Comparison of ENCODE assay signal across 1 mouse cellular context in the genomic region with DNA sequence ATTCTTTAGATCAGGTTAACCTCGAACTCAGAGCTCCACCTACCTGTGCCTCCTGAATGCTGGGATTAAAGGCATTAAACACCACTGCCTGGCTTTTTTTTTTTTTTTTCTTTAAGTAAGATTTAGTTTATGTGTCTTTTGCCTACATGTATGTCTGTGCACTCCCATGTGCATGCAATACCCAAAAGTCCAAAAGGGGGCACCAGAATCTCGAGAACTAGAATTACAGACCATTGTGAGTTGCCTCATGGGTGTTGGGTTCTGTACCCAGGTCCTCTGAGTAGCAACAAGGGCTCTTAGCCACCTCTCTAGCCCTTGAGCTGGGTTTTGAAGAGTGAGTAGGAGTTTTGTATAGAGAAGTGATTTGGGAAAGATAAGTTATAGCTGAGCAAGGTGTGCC.
TF ChIP-seq lines count a peak whose summit lies in the region.

No protein-coding gene starts in this region.

TF ChIP-seq in CH12.LX, 34 proteins besides CTCF, POLR2A, EP300 and RAD21:
- no peak for TF ChIP-seq POLR2AphosphoS2 (IDR thresholded peaks at IDR 0.05; ENCODE audit: low read depth, low read length)
